Mouse (Mus musculus): ENCODE data around the gene Ttl.

Ttl gene

DNA sequence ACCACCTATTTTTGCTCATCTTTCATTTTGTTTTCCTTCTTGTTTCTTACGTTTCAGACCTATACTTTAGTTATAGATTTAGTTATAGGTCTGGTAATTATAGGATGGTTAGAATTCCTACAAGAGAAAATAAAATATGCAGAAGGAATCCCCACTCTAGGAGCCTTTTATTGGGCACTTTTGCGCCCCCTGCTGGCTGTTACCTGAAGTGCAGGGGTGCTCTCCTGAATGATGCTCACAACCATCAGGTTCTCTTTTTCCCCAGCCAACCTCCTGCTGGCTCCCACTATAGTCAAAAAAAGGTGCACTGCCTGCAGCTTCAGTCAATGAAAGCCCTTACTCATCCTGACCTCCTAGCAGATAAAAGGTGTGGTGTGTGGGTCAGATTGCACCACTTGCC, 19.2 kb downstream of the Ttl start:
- no peak for DNase-seq (ENCODE audit: low read depth, low spot score)

DNA sequence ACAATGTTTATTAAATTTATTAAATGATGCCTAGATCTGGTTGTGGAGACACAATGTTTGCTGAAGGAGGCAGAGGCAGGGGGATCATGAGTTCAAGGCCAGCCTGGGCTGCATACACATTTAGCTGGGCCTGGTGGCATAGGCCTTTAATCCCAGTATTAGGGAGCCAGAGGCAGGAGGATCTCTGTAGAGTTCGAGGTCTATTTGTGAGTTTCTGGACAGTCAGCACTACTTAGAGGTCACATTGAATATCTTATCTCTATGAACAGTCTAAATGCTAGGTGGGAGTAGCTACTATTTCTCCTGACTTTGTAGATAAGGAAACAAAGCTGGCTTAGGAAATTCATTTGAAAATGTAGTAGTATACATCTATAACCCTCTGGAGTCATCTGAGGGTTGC, 21.8 kb downstream of the Ttl start:
- DNase-seq (ENCODE audit: low read depth, low spot score): no peak

DNA sequence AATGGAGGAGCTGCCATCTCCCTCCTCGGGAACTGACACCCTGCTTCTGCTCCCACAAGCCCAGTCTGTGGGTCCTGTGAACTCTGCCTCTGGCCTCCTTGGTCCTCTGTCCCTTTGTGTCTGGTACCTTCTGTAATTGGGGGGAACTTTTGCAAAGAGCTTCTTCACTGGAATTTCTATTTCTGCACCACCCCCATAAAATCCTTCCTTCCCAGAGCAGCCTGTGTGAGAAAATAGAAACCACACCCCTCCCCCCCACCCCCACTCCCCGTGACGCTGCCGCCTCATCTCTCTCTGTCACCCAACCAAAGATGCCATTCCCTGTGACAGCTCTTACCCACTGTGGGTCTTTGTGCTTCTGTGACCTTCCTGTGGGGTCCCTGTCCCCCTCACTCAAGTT, 24.6 kb downstream of the Ttl start:
- DNase-seq (ENCODE audit: low read depth, low spot score): no peak

DNA sequence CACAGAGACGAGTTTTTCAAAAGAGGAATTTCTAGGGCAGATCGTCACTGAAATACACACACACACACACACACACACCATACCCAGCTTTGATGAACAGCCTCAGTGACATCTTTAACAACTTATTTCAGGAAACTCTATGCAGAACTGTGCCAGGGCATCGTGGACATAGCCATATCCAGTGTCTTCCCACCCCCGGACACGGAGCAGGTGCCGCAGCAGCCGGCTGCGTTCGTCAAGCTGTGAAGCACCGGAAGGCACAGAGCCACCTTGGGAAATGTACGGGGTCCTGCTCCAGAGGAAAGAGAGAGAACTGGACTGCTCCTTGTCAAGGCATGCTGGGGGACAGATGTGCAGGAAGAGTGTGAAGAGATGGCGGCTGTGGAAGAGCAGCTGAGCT, 27.1 kb downstream of the Ttl start:
- no peak for DNase-seq (ENCODE audit: low read depth, low spot score)

DNA sequence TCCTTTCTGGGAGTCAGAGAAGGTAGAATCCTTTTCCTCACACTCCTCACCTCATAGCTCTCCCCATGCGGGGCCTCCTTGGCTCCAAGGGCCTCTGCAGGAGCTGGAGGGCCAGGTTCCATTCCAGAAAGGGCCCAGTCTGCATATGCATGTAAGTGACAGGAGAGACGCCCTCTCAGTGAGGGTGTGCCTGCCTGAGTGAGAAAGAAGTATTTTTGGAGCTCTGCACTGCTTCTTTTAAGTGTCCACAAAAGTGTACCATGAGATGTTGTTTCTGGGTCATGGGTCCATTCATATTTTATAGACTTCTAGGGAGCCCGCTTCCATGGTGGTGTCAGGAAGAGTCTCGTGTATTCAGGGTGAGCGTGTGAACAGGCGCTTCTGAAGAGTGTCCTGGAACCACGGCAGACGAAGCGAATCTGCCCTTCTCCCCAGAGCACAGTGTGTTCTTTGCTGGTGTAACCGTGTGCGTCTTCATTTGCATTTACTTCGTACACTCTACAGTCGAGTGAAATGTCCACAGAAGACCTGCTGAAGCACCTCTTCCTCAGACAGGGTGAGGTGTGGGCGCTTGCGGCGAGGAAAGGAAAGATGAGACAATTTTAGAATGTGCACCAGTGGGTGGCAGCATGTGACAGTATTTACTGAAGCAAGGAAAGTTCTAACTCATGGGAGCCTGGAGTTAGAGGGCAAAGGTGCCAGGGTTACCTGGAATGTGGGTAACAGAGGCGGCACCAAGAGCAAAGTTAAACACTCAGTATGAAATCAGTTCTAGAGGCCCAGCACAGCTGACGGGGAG, 28.4 kb downstream of the Ttl start:
- no peak for DNase-seq (ENCODE audit: low read depth, low spot score)

DNA sequence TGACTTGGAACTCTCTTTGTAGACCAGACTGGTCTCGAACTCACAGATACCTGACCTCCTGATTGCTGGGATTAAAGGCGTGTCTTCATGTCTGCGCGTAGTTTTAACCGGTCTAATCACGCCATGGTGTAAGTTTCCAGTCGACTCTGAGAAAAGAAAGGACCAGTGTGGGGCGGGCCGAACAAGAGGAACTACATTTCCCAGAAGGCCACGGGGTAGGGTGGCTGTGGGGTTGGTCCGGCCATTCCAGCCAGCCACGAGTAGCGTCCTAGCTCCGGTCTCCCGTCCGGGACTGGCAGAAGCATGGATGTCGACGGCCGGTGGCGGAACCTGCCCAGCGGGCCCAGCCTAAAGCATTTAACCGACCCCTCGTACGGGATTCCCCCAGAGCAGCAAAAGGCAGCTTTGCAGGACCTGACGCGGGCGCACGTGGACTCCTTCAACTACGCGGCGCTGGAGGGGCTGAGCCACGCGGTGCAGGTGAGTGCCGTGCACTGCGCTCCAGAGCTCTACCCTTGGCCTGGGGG, 35.1 kb downstream of the Ttl start, which contains the start of gene Polr1b:
Gene Polr1b, plus strand, starts transcription at position 212 of the 527 bp plus-strand sequence.
- peak; percentile 86 for DNase-seq (ENCODE audit: low read depth, low spot score)

DNA sequence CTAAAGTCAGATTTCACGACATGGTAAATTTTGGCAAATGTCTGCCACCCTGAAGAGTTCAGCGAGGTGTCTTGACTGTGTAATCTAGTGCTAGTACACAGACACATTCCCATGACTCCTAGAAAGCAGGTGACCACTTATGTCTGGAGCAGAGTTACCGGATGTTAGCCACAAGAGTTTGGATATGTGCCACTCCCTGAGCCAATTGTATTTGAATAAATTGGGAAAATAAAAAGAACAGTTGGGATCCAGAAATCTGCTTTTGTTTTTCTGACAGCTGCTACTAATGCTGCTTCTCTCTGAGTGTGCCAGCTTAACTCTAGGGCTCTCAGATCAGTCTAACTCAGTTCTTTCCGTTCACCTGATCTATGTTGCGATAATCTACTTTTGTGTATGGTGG, 47.2 kb downstream of the Ttl start:
- DNase-seq (ENCODE audit: low read depth, low spot score): no peak

DNA sequence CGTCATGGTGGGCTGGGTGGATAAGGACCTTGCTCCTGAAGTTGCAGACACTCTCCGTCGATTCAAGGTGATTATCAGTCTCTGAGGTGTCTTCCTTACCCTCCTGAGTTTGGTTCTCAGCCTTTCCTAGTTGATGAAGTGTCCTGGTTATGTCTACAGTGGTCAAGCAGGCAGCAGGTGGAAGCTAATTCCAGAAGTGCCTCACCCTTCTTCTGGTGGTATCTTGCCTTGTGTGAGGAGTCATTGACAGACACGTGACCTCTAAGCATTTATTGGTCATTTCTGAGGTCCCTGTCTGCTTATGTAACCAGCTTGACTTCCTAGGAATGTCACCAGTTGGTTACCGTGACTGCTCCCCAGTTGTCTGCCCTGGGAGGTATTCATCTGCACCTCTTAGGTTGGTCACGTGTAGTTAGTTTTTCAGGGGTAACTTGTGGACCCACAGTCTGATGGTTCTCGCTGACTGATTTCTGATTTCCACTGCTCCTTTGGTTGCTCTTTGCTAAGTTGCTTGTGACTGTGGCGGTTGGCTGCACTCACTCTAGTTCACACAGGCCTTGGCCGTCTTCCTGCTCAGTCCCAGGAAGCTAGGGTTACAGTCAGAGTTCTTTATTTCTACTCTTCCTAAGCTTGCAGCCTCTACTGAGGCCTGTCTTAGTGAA, 50.1 kb downstream of the Ttl start:
- no peak for DNase-seq (ENCODE audit: low read depth, low spot score)

DNA sequence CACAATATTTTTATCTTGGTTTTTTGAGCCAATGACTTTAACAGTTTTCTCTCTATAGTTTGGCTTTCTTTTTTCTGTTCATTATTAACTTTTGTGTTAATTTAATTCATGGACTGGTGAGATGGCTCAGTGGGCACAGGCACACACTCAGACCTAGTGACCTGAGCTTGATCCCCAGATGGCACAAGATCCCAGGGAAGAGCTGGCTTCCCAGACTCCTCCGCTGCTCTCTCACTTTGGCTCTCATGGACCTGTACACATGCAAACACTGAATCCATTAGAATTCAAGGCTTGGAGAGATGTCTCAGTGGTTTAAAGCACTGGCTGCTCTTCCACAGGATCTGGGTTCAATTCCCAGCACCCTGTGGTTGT, 50.6 kb downstream of the Ttl start:
- no peak for DNase-seq (ENCODE audit: low read depth, low spot score)

DNA sequence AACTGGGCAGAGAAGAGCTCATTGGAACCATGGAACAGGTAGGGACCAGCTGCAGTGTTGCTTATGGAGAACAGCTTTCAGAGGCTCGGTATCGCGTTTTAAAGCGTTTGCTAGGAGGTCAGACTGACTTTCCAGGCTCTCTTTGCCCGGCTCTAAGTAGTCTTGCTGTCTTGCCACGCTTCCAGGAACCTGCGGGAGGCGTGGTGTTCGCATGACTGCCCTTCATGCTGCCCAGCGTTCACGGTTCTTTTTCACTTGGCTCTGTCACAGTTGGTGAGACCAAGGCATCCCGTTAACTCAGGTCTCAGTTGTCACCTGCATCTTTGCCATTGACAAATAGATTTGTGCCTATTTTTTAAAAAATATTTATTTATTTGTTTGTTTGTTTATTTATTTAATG, 52.3 kb downstream of the Ttl start:
- no peak for DNase-seq (ENCODE audit: low read depth, low spot score)

GRCm38 (mm10) chr2:129121986-129122385, 56.2 kb downstream of the Ttl start:
- DNase-seq (ENCODE audit: low read depth, low spot score): no peak

DNA sequence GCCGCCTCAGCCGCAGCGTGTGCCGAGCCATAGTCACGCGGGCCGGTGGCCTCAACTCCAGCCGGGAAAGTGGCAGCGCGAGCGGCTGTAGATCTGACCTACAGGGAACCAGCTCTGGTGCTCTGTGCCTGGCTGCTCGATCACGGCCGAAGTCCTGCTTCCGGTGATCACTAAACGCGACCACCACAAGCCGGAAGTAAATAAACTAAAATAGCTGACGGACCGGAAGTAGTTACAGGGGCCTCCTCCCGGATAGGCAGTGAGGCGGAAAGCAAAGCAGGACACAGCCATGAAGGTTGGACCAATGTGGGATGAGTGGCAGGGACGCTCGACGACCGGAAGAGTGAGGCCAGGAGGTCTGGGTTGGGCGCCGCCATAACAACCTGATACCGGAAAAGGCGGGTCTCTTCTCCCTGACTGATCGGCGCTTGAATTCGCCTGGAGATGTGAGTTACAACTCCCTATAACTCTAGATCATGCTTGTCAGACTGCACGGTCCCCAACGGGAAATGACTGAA, 63.7 kb downstream of the Ttl start, which contains the start of gene Chchd5:
Gene Chchd5, plus strand, starts transcription at position 289 of the 518 bp plus-strand sequence.
- peak; percentile 89 for DNase-seq (ENCODE audit: low read depth, low spot score)

- no peak for DNase-seq (ENCODE audit: low read depth, low spot score)
Measured at GRCm38 (mm10) chr2:129129987-129130545, 64.3 kb downstream of the Ttl start.

GRCm38 (mm10) chr2:129130776-129131175, 65.0 kb downstream of the Ttl start:
- no peak for DNase-seq (ENCODE audit: low read depth, low spot score)

- no peak for DNase-seq (ENCODE audit: low read depth, low spot score)
Measured at GRCm38 (mm10) chr2:129132231-129132630, 66.5 kb downstream of the Ttl start.

GRCm38 (mm10) chr2:129133006-129133805, 67.5 kb downstream of the Ttl start:
- no peak for DNase-seq (ENCODE audit: low read depth, low spot score)

DNA sequence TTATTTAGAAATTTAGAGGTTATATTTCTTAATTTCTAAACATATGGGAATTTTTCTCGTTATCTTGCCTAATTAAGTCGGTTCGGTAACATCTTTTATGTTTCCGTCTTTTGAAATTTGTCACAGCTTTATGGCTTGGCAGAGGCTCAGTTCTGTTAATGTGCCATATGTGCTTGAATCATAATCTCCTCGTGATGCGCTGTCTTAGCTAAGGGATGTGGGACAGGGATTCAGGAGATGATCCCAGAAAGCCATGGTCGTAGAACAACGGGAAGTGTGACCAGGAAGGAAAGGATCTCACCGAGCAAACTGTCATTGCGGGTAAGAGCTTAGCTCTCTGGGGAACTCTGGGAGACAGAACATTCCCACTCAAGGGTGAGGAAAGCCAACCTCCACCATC, 74.2 kb downstream of the Ttl start:
- no peak for DNase-seq (ENCODE audit: low read depth, low spot score)

Data from WW6 (cell line).